Mouse (Mus musculus): ENCODE results near the gene Vps52. TPM values are rescaled to one million over a fixed set of nuclear protein-coding genes. Genes with fewer than 3 reads are reported as not detected.

Vps52 gene
- polyA plus RNA-seq, 1 experiment from 2014 or later: 36.0 TPM

GRCm38 (mm10) chr17:33925406-33926116 is 30.1 kb upstream of the Vps52 start:
- Histone ChIP-seq H3K4me3 (no peak overlapping the region), H3K9ac (0 out of 2 replicates have a peak overlapping the region, but pooled peaks have one; percentile 2), H3K36me3 (peaks cover 31% of the 10 kb centered on the region), H3K9me3 (no peaks in the 10 kb centered on the region), H3K27ac (replicated peaks) (no peak overlapping the region), H3K4me1 (peaks cover 21% of the 10 kb centered on the region), H3K27me3 (replicated peaks) (no peaks in the 10 kb centered on the region), H3K4me2 (no peak overlapping the region)
- ATAC-seq (ENCODE audit: extremely low read depth, insufficient number of reproducible peaks, low FRiP score, low TSS enrichment): no peak
- WGBS: 79% methylated on average over 21 of the region's 21 CpGs

GRCm38 (mm10) chr17:33926207-33926932 is 29.2 kb upstream of the Vps52 start:
- ATAC-seq (ENCODE audit: extremely low read depth, insufficient number of reproducible peaks, low FRiP score, low TSS enrichment): no peak
- Histone ChIP-seq H3K9me3 (no peaks in the 10 kb centered on the region), H3K9ac (no peak overlapping the region), H3K27me3 (replicated peaks) (no peaks in the 10 kb centered on the region), H3K27ac (replicated peaks) (no peak overlapping the region), H3K4me2 (no peak overlapping the region), H3K4me3 (no peak overlapping the region), H3K4me1 (peaks cover 23% of the 10 kb centered on the region), H3K36me3 (peaks cover 31% of the 10 kb centered on the region)
- WGBS: 72% methylated on average over 17 of the region's 17 CpGs

DNA sequence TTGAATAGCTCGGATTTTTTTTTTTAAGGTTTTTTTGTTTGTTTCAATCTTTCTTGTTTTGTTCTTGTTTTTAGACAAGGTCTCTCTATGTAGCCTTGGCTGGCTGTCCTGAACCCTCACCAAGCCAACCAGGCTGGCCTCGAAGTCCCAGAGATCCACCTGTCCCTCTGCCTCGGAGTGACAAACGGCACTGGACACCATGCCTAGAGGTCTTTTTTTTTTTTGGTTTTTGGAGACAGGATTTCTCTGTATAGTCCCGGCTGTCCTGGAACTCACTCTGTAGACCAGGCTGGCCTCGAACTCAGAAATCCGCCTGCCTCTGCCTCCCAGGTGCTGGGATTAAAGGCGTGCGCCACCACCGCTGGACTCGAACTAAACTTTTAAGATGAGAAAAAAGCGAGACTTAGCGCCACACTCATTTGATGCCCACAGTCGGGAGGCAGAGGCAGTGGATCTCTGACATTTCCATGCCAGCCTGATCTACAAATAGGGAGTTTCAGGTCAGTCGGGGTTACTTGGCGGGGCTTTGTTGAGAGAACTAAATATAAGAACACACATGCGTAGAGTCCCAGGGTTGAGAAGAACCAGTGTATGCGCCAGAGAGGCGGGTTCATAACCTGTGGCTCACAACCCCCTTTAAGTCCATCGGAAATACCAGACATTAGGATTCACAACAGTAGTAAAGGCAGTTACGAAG is 27.2 kb upstream of the Vps52 start:
- ATAC-seq (ENCODE audit: extremely low read depth, insufficient number of reproducible peaks, low FRiP score, low TSS enrichment): no peak
- 59% methylated on average over 21 of the region's 21 CpGs for WGBS
- Histone ChIP-seq H3K9me3 (no peaks in the 10 kb centered on the region), H3K4me1 (peaks cover 25% of the 10 kb centered on the region), H3K9ac (peak overlapping the region; percentile 98), H3K4me2 (peak overlapping the region; percentile 100), H3K36me3 (peaks cover 46% of the 10 kb centered on the region), H3K4me3 (peak overlapping the region; percentile 96), H3K27me3 (replicated peaks) (no peaks in the 10 kb centered on the region), H3K27ac (replicated peaks) (peak overlapping the region; percentile 99; the same call in 1 of the 2 replicates)

- ATAC-seq (ENCODE audit: extremely low read depth, insufficient number of reproducible peaks, low FRiP score, low TSS enrichment): peak; percentile 72
- peaks cover 59% of the 10 kb centered on the region for H3K36me3 ChIP-seq
- H3K4me1 ChIP-seq: peaks cover 25% of the 10 kb centered on the region
- no peaks in the 10 kb centered on the region for H3K27me3 ChIP-seq (replicated peaks)
- H3K4me3 ChIP-seq: peak within 1 kb of the TSS; percentile 96
- peak within 1 kb of the TSS; percentile 99 for H3K27ac ChIP-seq (replicated peaks)
- peak within 1 kb of the TSS; percentile 98 for H3K9ac ChIP-seq
- under 1% methylated on average over 77 of the region's 80 CpGs for WGBS
- no peaks in the 10 kb centered on the region for H3K9me3 ChIP-seq
- H3K4me2 ChIP-seq: peak within 1 kb of the TSS; percentile 100
These were observed 26.0 kb upstream of the Vps52 start, which contains the start of gene Rgl2 for GRCm38 (mm10) chr17:33929371-33930279. Rgl2 (plus strand) TSS chr17:33929543.

- H3K27ac ChIP-seq (replicated peaks): peak overlapping the region; percentile 99
- no peaks in the 10 kb centered on the region for H3K27me3 ChIP-seq (replicated peaks)
- no peak for ATAC-seq (ENCODE audit: extremely low read depth, insufficient number of reproducible peaks, low FRiP score, low TSS enrichment)
- H3K36me3 ChIP-seq: peaks cover 61% of the 10 kb centered on the region
- H3K9ac ChIP-seq: peak overlapping the region; percentile 98
- H3K4me2 ChIP-seq: peak overlapping the region; percentile 100
- 1% methylated on average over 44 of the region's 45 CpGs for WGBS
- H3K4me3 ChIP-seq: peak overlapping the region; percentile 96
- peaks cover 25% of the 10 kb centered on the region for H3K4me1 ChIP-seq
- no peaks in the 10 kb centered on the region for H3K9me3 ChIP-seq
These were observed 25.1 kb upstream of the Vps52 start for GRCm38 (mm10) chr17:33930280-33931158.

DNA sequence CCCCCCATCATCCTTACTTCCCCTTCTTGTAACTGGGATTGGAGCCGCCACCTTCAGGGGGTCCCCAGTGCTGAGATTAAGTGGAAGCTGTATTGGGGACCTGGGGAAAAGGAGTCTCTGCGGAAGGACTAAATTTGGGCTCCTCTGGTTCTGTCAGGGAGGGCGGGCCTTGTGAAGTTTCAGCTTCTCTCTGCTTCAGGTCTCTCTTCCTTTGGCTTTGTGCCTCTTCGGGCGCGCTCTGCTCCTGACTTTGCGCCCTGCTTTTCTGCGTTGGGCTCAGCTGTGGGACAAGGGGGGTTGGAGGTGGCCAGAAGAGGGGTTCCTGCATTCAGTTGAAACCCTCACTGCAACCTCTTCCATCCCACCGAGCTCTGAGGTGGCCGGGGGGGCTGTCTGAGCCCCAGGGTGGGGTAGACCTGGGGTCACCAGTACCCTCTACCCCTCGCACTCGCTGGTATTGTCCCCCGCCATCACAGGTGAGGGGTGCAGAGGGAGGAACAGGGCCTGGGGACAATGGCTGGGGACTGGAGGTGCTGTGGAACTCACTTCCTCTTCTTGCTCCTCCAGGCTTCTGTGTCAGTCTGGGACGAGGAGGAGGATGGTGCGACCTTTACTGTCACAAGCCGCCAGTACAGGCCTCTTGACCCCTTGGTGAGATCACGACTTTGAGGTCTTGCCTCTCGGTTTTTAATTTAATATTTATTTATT is 24.3 kb upstream of the Vps52 start:
- H3K36me3 ChIP-seq: peaks cover 61% of the 10 kb centered on the region
- ATAC-seq (ENCODE audit: extremely low read depth, insufficient number of reproducible peaks, low FRiP score, low TSS enrichment): no peak
- peak overlapping the region; percentile 100 for H3K4me2 ChIP-seq
- H3K4me1 ChIP-seq: peaks cover 25% of the 10 kb centered on the region
- H3K27me3 ChIP-seq (replicated peaks): no peaks in the 10 kb centered on the region
- 39% methylated on average over 18 of the region's 18 CpGs for WGBS
- H3K4me3 ChIP-seq: peak overlapping the region; percentile 96
- no peaks in the 10 kb centered on the region for H3K9me3 ChIP-seq
- peak overlapping the region; percentile 98 for H3K9ac ChIP-seq
- no peak overlapping the region for H3K27ac ChIP-seq (replicated peaks)

GRCm38 (mm10) chr17:33931947-33932346 is 23.7 kb upstream of the Vps52 start:
- H3K27ac ChIP-seq (replicated peaks): no peak overlapping the region
- no peak overlapping the region for H3K9ac ChIP-seq
- no peak for ATAC-seq (ENCODE audit: extremely low read depth, insufficient number of reproducible peaks, low FRiP score, low TSS enrichment)
- H3K27me3 ChIP-seq (replicated peaks): no peaks in the 10 kb centered on the region
- no peaks in the 10 kb centered on the region for H3K9me3 ChIP-seq
- no peak overlapping the region for H3K4me3 ChIP-seq
- 86% methylated on average over 11 of the region's 11 CpGs for WGBS
- H3K36me3 ChIP-seq: peaks cover 63% of the 10 kb centered on the region
- peaks cover 25% of the 10 kb centered on the region for H3K4me1 ChIP-seq
- H3K4me2 ChIP-seq: no peak overlapping the region

- H3K36me3 ChIP-seq: peaks cover 63% of the 10 kb centered on the region
- H3K4me1 ChIP-seq: peaks cover 25% of the 10 kb centered on the region
- H3K4me2 ChIP-seq: no peak overlapping the region
- no peaks in the 10 kb centered on the region for H3K9me3 ChIP-seq
- H3K27ac ChIP-seq (replicated peaks): no peak overlapping the region
- no peak overlapping the region for H3K4me3 ChIP-seq
- WGBS: 84% methylated on average over 14 of the region's 14 CpGs
- no peak overlapping the region for H3K9ac ChIP-seq
- H3K27me3 ChIP-seq (replicated peaks): no peaks in the 10 kb centered on the region
- no peak for ATAC-seq (ENCODE audit: extremely low read depth, insufficient number of reproducible peaks, low FRiP score, low TSS enrichment)
These were observed 23.2 kb upstream of the Vps52 start for GRCm38 (mm10) chr17:33932448-33932847.

DNA sequence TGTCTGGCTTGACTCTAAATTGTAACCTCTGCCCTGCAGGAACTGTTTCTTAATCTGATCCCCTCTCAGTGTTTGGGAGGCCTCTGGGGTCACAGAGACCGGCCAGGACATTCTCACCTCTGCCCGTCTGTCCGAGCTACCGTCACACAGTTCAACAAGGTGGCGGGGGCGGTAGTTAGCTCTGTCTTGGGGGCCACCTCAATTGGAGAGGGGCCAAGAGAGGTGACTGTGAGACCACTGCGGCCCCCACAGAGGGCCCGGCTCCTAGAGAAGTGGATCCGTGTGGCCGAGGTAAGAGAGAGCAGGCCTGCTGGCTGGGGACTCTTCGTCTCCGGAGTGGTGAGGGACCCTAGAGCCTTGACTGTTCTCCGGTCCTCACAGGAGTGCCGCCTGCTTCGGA is 22.6 kb upstream of the Vps52 start:
- Histone ChIP-seq H3K27me3 (replicated peaks) (no peaks in the 10 kb centered on the region), H3K4me2 (no peak overlapping the region), H3K36me3 (peaks cover 62% of the 10 kb centered on the region), H3K9me3 (no peaks in the 10 kb centered on the region), H3K27ac (replicated peaks) (no peak overlapping the region), H3K9ac (no peak overlapping the region), H3K4me1 (peaks cover 22% of the 10 kb centered on the region), H3K4me3 (no peak overlapping the region)
- 90% methylated on average over 15 of the region's 15 CpGs for WGBS
- ATAC-seq (ENCODE audit: extremely low read depth, insufficient number of reproducible peaks, low FRiP score, low TSS enrichment): no peak

Measured in heart, embryonic 13.5 days (tissue).